Mouse (Mus musculus): ENCODE results near the gene Skil. TPM values are rescaled to one million over a fixed set of nuclear protein-coding genes. Genes with fewer than 3 reads are reported as not detected.

Gene Skil
- polyA plus RNA-seq, 1 experiment from 2014 or later, result 49.6 TPM

DNA sequence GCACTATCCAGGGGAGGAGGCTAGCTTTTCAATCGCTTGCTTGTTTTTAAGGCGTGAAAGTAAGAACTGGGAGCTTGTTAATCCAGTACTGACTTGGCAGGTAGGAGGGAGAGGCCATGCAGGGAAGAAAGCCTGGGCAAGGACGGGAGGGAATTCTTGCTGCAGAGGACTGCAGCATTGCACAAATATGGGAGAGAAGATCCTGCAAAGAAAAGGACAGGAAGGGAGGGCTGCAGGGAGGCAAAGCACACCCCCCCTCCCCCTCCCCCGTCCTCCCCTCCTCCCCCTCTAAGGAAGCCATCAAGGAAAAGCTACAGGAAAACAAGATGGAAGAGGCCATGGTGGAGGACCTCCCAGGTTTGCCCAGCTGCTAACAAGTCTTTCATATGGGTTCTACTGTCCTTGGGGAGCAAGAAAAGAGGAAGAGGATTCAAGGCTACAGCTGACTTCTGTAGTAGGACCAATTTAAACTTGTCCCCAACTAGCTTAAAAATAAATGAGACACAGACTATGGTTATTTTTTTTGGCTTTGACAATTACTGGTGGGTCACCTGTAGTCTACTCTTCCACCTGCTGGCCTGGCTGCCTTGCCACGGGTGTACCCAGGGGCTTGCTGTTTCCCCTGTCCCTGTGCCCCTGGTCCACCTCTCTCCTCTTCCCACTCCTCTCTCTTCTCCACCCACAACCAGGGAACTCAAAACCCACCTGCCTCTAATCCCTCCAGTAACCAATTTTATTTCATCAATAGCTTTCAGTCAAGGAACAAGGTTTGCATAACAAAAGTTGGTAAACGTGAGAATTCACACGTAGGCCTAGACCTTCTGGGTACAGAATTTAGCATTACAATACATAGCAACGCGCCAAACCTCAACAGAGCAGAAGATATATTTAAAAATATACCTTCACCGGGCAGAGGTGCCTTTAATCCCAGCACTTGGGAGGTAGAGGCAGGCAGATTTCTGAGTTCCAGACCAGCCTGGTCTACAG lies 5.8 kb upstream of the Skil start:
- peaks cover 4% of the 10 kb centered on the region; the same call in 1 of the 2 replicates for H3K27me3 ChIP-seq
- no peak overlapping the region for H3K4me3 ChIP-seq
- no peak overlapping the region for H3K9ac ChIP-seq (replicated peaks)
- peaks cover 10% of the 10 kb centered on the region; the same call in 1 of the 2 replicates for H3K4me1 ChIP-seq
- 26% methylated on average over 9 of the region's 10 CpGs for WGBS
- H3K4me2 ChIP-seq (replicated peaks), result no peak overlapping the region
- H3K36me3 ChIP-seq, result no peaks in the 10 kb centered on the region
- no peak for ATAC-seq (ENCODE audit: low FRiP score, low read depth)
- H3K27ac ChIP-seq (replicated peaks), result no peak overlapping the region
- H3K9me3 ChIP-seq, result no peaks in the 10 kb centered on the region

DNA sequence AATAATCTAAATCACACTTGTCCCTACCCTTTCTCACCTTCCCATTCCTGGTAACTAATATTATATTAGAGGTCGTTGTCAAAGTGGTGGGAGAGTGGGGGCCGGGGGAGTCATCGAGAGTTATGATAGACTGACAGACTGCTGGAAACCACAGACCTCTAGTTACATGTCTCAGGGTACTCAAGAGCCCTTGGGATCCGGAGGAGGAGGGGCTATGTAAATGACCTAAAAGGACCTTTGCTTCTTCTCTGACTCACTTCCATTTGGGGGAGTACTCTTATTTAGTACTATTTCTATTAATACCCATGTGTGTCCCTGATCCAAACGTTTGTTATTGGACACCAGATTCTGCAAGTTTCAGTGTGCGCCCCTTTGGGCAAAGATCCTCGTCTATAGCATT lies 4.9 kb upstream of the Skil start:
- peaks cover 10% of the 10 kb centered on the region; the same call in 1 of the 2 replicates for H3K4me1 ChIP-seq
- H3K27me3 ChIP-seq, result peaks cover 4% of the 10 kb centered on the region; the same call in 1 of the 2 replicates
- H3K4me2 ChIP-seq (replicated peaks), result no peak overlapping the region
- WGBS, result 74% methylated on average over 7 of the region's 7 CpGs
- H3K36me3 ChIP-seq, result no peaks in the 10 kb centered on the region
- no peak for ATAC-seq (ENCODE audit: low FRiP score, low read depth)
- H3K9me3 ChIP-seq, result no peaks in the 10 kb centered on the region
- H3K4me3 ChIP-seq, result no peak overlapping the region
- H3K27ac ChIP-seq (replicated peaks), result no peak overlapping the region
- H3K9ac ChIP-seq (replicated peaks), result no peak overlapping the region

DNA sequence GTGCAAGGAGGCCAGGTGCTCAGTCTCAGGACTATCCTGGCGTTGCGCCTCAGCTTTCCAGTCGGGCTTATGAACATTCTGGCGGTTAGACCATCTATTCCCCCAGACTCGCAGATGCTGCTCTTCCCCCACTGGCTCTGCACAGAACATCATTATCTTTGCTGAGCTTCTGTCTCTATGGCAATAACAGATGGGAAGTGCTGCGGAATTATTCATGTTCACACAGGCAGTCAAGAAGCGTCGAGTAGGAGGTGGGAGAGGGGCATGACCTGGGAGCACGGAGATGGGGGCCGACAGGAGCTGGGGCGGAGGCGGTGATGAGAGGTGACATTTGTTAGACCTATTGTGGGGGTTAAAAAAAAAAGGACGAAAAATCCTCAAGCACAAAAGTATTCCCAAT lies 1.7 kb upstream of the Skil start:
- H3K4me3 ChIP-seq, result peak overlapping the region; percentile 98
- 3% methylated on average over 13 of the region's 13 CpGs for WGBS
- peak; percentile 31 for ATAC-seq (ENCODE audit: low FRiP score, low read depth)
- peak overlapping the region; percentile 75 for H3K4me2 ChIP-seq (replicated peaks)
- H3K36me3 ChIP-seq, result 0 out of 2 replicates have a peak, but pooled peaks cover 10% of the 10 kb centered on the region
- peaks cover 27% of the 10 kb centered on the region for H3K4me1 ChIP-seq
- no peaks in the 10 kb centered on the region for H3K9me3 ChIP-seq
- no peak overlapping the region; the same call in 1 of the 2 replicates for H3K9ac ChIP-seq (replicated peaks)
- peak overlapping the region; percentile 100 for H3K27ac ChIP-seq (replicated peaks)
- no peaks in the 10 kb centered on the region for H3K27me3 ChIP-seq

DNA sequence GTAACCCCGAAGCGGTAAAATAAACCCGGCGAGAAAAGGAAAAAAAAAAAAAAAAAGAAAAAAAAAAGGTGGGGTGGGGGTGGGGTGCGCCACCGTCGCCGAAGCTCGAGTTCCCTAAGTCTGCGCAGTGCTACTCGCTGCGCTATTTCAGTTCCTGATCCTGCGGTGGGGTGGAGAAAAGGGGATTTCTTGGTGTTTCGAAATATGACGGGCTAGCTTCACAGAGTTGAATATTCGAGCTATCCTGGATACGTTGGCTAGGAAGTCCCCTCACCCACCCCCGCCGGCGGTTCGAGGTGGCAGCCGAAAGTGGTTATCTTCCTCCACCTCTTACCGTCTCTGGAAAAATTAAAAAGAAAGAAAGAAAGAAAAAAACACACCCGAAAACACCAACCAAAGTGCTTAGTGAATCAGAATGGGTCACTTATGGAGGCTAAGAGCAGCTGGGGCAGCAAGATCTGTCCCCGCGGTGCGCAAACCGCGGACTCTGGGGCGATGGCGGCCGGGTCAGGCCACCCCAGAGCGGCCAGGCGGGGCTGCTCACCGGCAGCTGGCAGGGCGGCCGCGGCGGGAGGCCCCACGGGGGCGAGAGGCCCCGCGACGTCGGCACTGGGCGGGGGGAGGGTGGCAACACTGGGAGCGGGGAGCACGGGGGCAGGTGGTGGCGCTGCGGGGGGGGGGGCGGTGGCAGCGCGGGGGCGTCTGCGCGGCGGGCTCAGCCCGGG lies 1.1 kb upstream of the Skil start:
- 0 out of 2 replicates have a peak, but pooled peaks cover 10% of the 10 kb centered on the region for H3K36me3 ChIP-seq
- H3K9me3 ChIP-seq, result no peaks in the 10 kb centered on the region
- H3K9ac ChIP-seq (replicated peaks), result peak overlapping the region; percentile 96
- H3K27ac ChIP-seq (replicated peaks), result peak overlapping the region; percentile 100
- peak; percentile 47 for ATAC-seq (ENCODE audit: low FRiP score, low read depth)
- peak overlapping the region; percentile 75 for H3K4me2 ChIP-seq (replicated peaks)
- no peaks in the 10 kb centered on the region for H3K27me3 ChIP-seq
- peaks cover 30% of the 10 kb centered on the region for H3K4me1 ChIP-seq
- WGBS, result under 1% methylated on average over 45 of the region's 58 CpGs
- H3K4me3 ChIP-seq, result peak overlapping the region; percentile 98

DNA sequence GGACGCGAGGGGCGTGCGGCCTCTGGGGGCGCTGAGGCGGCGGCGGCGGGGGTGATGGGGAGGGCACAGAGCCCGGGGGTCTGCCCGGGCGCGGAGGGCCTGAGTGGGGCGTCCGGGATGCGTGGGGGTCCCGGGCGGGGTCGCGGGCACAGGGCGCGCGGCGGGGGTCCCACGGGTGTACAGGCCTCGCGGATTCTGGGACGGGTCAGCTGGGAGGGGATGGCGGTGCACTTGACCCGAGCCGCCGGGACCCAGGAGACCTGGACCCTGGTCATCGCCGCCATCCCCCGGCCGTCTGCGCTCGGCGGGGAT lies 277 bp downstream of the Skil start:
- H3K27ac ChIP-seq (replicated peaks), result peak overlapping the region; percentile 100
- no peak for ATAC-seq (ENCODE audit: low FRiP score, low read depth)
- peak overlapping the region; percentile 75 for H3K4me2 ChIP-seq (replicated peaks)
- H3K9me3 ChIP-seq, result no peaks in the 10 kb centered on the region
- H3K4me1 ChIP-seq, result peaks cover 33% of the 10 kb centered on the region
- peak overlapping the region; percentile 96 for H3K9ac ChIP-seq (replicated peaks)
- H3K4me3 ChIP-seq, result peak overlapping the region; percentile 98
- no peaks in the 10 kb centered on the region for H3K27me3 ChIP-seq
- WGBS, result 0% methylated on average over 18 of the region's 39 CpGs
- 0 out of 2 replicates have a peak, but pooled peaks cover 10% of the 10 kb centered on the region for H3K36me3 ChIP-seq

DNA sequence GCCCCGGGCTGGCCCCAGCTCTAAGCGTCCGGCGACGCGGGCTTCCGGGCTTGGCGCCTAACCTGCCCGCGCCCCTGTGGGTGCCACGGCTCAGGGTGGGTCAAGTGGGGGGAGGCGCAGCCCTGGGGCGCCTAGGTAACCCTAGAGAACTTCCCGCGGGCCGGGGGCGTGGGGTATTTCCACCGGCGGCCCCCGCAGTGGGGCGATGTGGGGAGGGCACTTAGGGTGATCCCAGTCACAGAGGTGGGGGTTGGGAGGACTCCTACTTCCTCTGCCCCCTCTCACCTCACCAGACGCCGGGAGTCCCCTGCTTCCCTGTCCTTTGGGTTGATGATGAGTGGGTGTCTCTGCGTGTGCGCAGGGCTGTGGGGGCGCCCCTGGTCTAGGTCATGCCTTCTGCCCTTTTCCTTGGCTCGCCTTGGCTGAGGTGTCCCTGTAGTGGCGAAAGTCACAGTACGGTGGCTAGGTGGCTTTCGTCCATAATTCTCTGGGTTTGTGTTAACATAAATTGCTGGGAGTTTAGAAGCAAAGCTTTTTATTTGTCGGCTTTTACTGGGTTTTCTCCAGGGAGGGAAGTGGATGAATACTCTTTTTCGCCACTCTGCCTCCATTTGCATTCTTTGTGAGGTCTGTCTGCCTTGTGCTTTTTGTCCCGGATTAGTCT lies 765 bp downstream of the Skil start:
- H3K4me1 ChIP-seq, result peaks cover 36% of the 10 kb centered on the region
- peak overlapping the region; percentile 75 for H3K4me2 ChIP-seq (replicated peaks)
- no peaks in the 10 kb centered on the region for H3K9me3 ChIP-seq
- H3K4me3 ChIP-seq, result peak overlapping the region; percentile 98
- H3K36me3 ChIP-seq, result 0 out of 2 replicates have a peak, but pooled peaks cover 10% of the 10 kb centered on the region
- peak overlapping the region; percentile 96 for H3K9ac ChIP-seq (replicated peaks)
- no peaks in the 10 kb centered on the region for H3K27me3 ChIP-seq
- WGBS, result under 1% methylated on average over 29 of the region's 33 CpGs
- peak overlapping the region; percentile 100 for H3K27ac ChIP-seq (replicated peaks)
- ATAC-seq (ENCODE audit: low FRiP score, low read depth), result peak; percentile 21; the same call in 1 of the 2 replicates

DNA sequence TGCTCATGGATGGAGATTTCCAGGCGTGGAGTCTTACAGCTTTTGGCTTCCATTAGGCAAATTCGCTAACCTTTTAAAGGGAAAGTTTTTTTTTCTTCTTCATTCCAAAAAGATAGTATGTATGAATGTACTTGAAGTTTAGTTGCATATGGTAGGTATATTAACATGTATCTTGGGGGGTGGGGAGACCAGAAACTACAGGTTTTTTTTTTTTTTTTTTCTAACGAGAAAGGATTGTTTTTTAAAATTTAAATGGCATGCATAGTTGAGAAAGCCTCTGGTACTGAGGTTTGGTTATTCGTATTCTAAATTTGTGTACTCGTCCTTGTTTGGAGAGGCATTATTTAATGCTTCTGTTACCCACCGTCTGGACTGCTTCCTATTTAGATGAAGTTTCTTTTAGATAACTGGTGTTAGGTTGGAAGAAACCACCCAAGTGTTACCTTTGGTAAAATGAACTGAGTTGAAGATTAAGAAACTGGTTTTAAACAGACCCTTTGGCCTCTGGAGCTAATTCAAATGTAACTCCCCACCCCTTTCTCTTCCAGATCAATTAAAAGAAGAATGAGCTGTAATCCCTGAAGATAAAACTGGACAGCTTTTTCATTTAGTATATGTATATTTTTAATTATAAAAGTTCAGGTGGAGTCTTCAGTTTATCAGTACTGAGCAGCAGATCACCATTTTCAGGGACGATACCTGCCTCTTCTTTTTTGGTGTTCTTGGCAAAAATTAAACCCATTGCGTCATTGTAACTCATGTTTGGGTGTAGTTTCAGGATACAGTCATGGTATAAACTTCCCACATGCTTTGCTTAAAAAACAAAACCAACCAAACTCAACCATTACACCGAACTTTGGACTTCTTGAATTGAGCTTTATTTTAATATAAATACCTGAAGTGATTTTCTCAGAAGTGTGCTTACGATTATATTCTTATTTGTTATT lies 1.6 kb downstream of the Skil start:
- Histone ChIP-seq H3K36me3 (0 out of 2 replicates have a peak, but pooled peaks cover 10% of the 10 kb centered on the region), H3K4me3 (peak overlapping the region; percentile 98), H3K9ac (replicated peaks) (peak overlapping the region; percentile 96), H3K27ac (replicated peaks) (peak overlapping the region; percentile 100), H3K4me2 (replicated peaks) (peak overlapping the region; percentile 75), H3K27me3 (no peaks in the 10 kb centered on the region), H3K4me1 (peaks cover 38% of the 10 kb centered on the region), H3K9me3 (no peaks in the 10 kb centered on the region)
- ATAC-seq (ENCODE audit: low FRiP score, low read depth), result no peak
- 41% methylated on average over 10 of the region's 10 CpGs for WGBS

DNA sequence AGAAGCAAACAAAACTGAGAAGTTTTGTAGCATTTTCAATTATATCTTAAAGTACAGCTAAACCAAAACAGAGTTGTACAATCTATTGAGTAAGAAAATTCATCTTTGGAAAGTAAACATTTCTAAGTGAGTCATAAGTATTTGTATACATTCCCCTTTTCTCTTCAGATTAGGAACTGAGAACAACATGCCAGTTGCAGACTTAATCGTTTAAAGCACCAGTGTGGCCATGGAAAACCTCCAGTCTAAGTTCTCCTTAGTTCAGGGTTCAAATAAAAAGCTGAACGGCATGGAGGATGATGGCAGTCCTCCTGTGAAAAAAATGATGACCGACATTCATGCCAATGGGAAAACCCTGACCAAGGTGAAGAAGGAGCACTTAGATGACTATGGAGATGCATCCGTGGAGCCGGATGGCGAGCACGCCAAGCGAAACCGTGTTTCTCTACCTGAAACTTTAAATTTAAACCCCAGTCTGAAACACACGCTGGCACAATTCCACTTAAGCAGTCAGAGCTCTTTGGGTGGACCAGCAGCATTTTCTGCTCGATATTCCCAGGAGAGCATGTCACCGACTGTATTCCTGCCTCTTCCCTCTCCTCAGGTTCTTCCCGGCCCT lies 2.4 kb downstream of the Skil start:
- Histone ChIP-seq H3K9ac (replicated peaks) (no peak overlapping the region), H3K4me3 (peak overlapping the region; percentile 24; the same call in 1 of the 2 replicates), H3K27ac (replicated peaks) (no peak overlapping the region), H3K4me2 (replicated peaks) (peak overlapping the region; percentile 42), H3K4me1 (peaks cover 40% of the 10 kb centered on the region), H3K27me3 (no peaks in the 10 kb centered on the region), H3K9me3 (no peaks in the 10 kb centered on the region), H3K36me3 (0 out of 2 replicates have a peak, but pooled peaks cover 10% of the 10 kb centered on the region)
- ATAC-seq (ENCODE audit: low FRiP score, low read depth), result no peak
- 87% methylated on average over 13 of the region's 13 CpGs for WGBS

DNA sequence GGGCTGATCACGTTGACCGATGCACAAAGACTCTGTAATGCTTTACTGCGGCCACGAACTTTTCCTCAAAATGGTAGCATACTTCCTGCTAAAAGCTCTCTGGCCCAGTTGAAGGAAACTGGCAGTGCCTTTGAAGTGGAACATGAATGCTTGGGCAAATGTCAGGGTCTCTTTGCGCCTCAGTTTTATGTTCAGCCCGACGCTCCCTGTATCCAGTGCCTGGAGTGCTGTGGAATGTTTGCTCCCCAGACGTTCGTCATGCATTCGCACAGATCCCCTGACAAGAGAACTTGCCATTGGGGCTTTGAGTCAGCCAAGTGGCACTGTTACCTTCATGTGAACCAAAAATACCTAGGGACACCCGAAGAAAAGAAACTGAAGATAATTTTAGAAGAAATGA lies 3.1 kb downstream of the Skil start:
- Histone ChIP-seq H3K27ac (replicated peaks) (no peak overlapping the region), H3K9me3 (no peaks in the 10 kb centered on the region), H3K36me3 (0 out of 2 replicates have a peak, but pooled peaks cover 10% of the 10 kb centered on the region), H3K27me3 (no peaks in the 10 kb centered on the region), H3K4me2 (replicated peaks) (peak overlapping the region; percentile 42), H3K4me1 (peaks cover 40% of the 10 kb centered on the region), H3K9ac (replicated peaks) (no peak overlapping the region), H3K4me3 (peak overlapping the region; percentile 24)
- ATAC-seq (ENCODE audit: low FRiP score, low read depth), result no peak
- 72% methylated on average over 11 of the region's 11 CpGs for WGBS

DNA sequence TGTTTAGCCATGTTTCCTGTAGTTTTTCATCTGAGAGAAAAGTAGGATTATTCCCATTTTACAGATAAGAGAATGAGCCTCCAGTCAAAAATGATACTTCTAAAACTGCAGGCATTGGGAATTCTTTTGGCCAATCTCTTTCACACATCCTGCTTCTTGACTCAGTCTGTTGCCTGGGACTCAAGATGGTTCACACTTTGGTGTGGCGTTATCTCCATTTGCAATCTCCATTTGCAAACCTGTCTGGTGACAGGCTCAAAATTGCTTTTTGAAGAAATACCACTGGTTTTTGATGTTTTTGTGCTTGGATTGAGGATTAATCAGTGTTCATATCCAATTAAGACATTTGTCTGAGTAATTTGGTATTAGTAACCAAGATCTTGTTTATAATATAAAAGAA lies 3.7 kb downstream of the Skil start:
- H3K9ac ChIP-seq (replicated peaks), result no peak overlapping the region
- peak overlapping the region; percentile 24 for H3K4me3 ChIP-seq
- WGBS, result 84% methylated on average over 1 of the region's 1 CpGs
- no peaks in the 10 kb centered on the region for H3K27me3 ChIP-seq
- peak overlapping the region; percentile 42 for H3K4me2 ChIP-seq (replicated peaks)
- no peaks in the 10 kb centered on the region for H3K9me3 ChIP-seq
- H3K27ac ChIP-seq (replicated peaks), result no peak overlapping the region
- no peak for ATAC-seq (ENCODE audit: low FRiP score, low read depth)
- H3K36me3 ChIP-seq, result 0 out of 2 replicates have a peak, but pooled peaks cover 10% of the 10 kb centered on the region
- peaks cover 40% of the 10 kb centered on the region for H3K4me1 ChIP-seq

Measured in midbrain, embryonic 12.5 days (tissue).